Mouse (Mus musculus): ENCODE measurements around the gene Dnajb5. TPM values are rescaled to one million over a fixed set of nuclear protein-coding genes. Genes with fewer than 3 reads are reported as not detected.
"Not testable (repeated sequence)": the region's sequence is repeated elsewhere in the genome, so short reads cannot be mapped to it uniquely, and the experiment has no call there.

Gene Dnajb5
- polyA plus RNA-seq, 1 experiment from 2014 or later, result 17.6 TPM

DNA sequence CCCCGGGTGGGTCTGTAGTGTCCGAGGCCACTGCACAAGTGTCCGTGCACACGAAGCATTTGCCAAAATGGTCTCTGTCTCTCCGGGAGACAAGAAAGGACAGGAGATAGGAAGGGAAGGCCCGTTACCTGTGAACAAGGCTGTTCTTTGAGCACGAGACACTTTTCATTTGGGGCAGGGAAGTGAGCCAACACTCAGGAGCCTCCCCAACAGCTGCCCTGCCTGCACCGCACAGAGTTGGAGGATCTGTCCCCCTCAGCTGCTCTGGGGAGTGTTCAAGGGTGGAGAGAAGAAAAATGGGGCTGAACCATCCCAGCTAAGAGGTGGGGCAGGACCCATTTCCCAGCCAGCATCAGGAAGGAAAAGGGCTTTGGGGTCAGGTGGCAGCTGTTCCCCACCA is 8.4 kb downstream of the Dnajb5 start:
- no peaks in the 10 kb centered on the region for H3K9me3 ChIP-seq
- WGBS, result 93% methylated on average over 8 of the region's 8 CpGs
- H3K27me3 ChIP-seq (ENCODE audit: insufficient read depth, poor library complexity, severe bottlenecking), result no peaks in the 10 kb centered on the region
- no peak overlapping the region for H3K27ac ChIP-seq
- peaks cover 53% of the 10 kb centered on the region for H3K36me3 ChIP-seq
- H3K4me3 ChIP-seq, result no peak overlapping the region
- no peak for DNase-seq (ENCODE audit: low spot score)
- peaks cover 19% of the 10 kb centered on the region for H3K4me1 ChIP-seq (replicated peaks)

DNA sequence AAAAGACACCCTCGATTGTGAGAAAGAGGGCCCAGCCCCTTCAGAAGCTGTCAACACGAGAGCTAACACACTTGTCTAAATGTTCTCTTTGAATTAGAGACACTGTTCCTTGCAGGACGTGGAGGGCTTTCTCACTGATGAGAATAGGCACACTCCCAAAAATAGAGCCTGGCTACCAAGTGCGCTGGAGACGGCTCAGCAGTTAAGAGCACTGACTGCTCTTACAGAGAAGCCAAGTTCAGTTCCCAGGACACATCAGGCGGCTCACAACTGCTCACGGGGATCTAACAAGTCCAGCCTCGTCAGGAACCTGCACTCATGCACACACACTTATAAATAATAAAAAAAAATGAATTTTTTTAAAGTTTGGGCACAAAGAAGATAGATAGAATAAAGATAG is 9.3 kb downstream of the Dnajb5 start:
- H3K27me3 ChIP-seq (ENCODE audit: insufficient read depth, poor library complexity, severe bottlenecking), result no peaks in the 10 kb centered on the region
- no peak overlapping the region for H3K4me3 ChIP-seq
- no peak for DNase-seq (ENCODE audit: low spot score)
- peaks cover 10% of the 10 kb centered on the region for H3K4me1 ChIP-seq (replicated peaks)
- 75% methylated on average over 8 of the region's 8 CpGs for WGBS
- H3K36me3 ChIP-seq, result peaks cover 44% of the 10 kb centered on the region
- no peaks in the 10 kb centered on the region for H3K9me3 ChIP-seq
- no peak overlapping the region for H3K27ac ChIP-seq

DNA sequence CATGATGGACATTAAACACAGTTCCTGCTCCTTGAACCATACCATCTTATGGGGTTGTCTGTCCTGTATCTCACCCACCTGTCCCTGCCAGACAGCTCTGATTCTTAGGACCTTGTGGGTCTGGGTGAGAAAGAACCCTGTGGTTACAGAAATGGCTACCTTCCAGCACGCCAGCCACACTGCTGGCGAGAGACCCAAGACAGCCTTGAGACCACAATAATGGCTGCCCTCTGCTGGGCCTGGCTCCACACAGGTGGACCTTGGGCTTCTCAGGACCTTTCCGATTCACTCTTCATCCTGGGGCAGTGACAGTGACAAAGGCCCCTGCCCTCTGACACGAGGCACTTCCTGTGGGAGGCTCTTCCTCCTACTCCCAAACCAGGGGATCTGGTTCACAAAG is 9.8 kb downstream of the Dnajb5 start:
- no peak overlapping the region for H3K4me3 ChIP-seq
- H3K4me1 ChIP-seq (replicated peaks), result peaks cover 5% of the 10 kb centered on the region
- H3K36me3 ChIP-seq, result peaks cover 44% of the 10 kb centered on the region
- DNase-seq (ENCODE audit: low spot score), result no peak
- no peaks in the 10 kb centered on the region for H3K27me3 ChIP-seq (ENCODE audit: insufficient read depth, poor library complexity, severe bottlenecking)
- no peaks in the 10 kb centered on the region for H3K9me3 ChIP-seq
- 75% methylated on average over 4 of the region's 4 CpGs for WGBS
- H3K27ac ChIP-seq, result no peak overlapping the region

DNA sequence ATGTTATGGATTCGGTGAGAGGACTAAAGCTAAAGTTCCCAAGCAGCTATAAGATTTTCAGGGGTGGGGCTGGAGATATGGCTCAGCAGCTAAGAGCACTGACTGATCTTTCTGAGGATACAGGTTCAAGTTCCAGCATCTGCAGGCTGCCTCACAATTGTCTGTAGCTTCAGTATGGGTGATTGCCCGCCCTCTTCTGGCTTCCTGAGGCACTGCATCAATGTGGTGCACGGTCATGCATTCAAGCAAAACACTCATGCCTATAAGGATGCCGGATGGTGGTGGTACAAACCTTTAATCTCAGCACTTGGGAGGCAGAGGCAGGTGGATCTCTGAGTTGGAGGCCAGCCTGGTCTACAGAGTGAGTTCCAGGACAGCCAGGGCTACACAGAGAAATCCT is 12.0 kb downstream of the Dnajb5 start:
- WGBS, result 34% methylated on average over 4 of the region's 4 CpGs
- DNase-seq (ENCODE audit: low spot score), result peak; percentile 62
- H3K4me1 ChIP-seq (replicated peaks), result peaks cover 8% of the 10 kb centered on the region

DNA sequence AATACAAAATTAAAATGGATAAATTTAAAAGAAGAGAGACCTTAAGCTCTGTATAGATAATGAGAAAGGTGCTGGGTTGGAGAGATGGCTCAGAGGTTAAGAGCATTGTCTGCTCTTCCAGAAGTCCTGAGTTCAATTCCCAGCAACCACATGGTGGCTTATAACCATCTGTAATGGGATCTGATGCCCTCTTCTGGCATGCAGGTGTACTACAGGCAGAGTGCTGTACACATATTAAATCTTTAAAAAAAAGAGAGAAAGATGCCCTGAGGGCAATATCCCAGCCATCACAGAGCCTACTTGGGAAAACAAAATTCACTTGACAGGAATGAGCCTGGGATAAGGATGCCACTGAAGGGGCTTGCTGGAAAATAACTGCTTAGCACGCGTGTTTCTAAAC is 13.9 kb downstream of the Dnajb5 start:
- H3K27ac ChIP-seq, result no peak overlapping the region
- H3K36me3 ChIP-seq, result peaks cover 6% of the 10 kb centered on the region
- H3K4me3 ChIP-seq, result no peak overlapping the region
- H3K9me3 ChIP-seq, result no peaks in the 10 kb centered on the region
- 96% methylated on average over 2 of the region's 2 CpGs for WGBS
- H3K27me3 ChIP-seq (ENCODE audit: insufficient read depth, poor library complexity, severe bottlenecking), result no peaks in the 10 kb centered on the region
- DNase-seq (ENCODE audit: low spot score), result no peak
- H3K4me1 ChIP-seq (replicated peaks), result peaks cover 8% of the 10 kb centered on the region

More for the DNA sequence above, 12.0 kb downstream of the Dnajb5 start:
- Histone ChIP-seq H3K36me3 (peaks cover 25% of the 10 kb centered on the region), H3K4me3 (no peak overlapping the region), H3K27me3 (ENCODE audit: insufficient read depth, poor library complexity, severe bottlenecking) (no peaks in the 10 kb centered on the region), H3K9me3 (no peaks in the 10 kb centered on the region), H3K27ac (no peak overlapping the region)

DNA sequence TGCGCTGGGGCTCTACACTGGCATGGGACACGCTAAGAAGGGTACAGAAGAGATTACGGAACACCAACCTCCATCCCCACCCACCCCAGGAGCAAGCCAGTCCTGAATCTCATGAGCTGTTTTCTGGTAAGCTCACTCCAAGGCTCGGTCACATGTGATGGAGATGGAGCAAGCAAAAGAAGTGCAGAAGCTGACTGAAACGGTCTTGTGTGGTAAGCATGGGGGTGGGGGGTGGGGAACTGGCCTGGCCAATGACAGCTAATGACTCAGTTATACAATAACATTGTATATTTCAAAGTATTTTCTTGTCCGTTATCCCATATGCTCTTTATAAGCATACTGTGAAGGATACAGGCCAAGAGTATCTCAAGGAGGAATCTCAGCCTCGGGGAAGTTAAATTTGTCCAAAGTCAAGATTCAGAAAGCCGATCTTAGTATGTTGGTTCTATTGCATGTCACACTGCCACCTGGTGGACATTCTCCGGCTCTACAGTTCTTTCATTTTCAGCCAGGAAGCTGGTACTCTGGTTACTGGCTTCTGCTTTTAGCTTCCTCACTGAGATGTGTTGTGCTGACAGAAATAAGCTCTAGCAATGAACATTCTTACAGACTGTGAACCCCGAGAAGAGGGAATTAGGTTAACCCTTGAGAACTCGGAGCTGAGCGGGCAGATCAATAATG is 15.6 kb downstream of the Dnajb5 start:
- H3K27me3 ChIP-seq (ENCODE audit: insufficient read depth, poor library complexity, severe bottlenecking), result no peaks in the 10 kb centered on the region
- peak; percentile 59 for DNase-seq (ENCODE audit: low spot score)
- peak overlapping the region; percentile 30 for H3K4me3 ChIP-seq
- H3K27ac ChIP-seq, result no peak overlapping the region
- H3K9me3 ChIP-seq, result no peaks in the 10 kb centered on the region
- peaks cover 8% of the 10 kb centered on the region for H3K4me1 ChIP-seq (replicated peaks)
- H3K36me3 ChIP-seq, result no peaks in the 10 kb centered on the region; the same call in 1 of the 2 replicates
- WGBS, result 15% methylated on average over 12 of the region's 12 CpGs

DNA sequence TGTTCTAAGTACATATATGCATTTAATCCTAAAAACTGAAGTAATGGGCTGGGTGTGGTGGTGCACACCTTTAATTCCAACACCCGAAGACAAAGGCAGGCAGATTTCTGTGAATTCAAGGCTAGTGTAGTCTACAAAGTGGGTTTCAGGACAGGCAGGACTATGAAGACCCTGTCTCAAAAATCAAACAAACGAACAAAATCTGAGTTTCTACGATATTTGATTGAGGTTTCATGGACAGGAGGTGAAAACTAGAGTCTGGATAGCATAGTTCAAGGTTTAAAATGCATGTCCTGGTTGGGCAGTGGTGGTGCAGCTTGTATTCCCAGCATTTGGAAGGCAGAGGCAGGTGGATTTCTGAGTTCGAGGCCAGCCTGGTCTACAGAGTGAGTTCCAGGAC is 19.7 kb downstream of the Dnajb5 start, which contains the start of gene 1700022I11Rik:
1700022I11Rik (plus strand) TSS at position 301 of the 400 bp plus-strand sequence.
- Histone ChIP-seq H3K27me3 (ENCODE audit: insufficient read depth, poor library complexity, severe bottlenecking) (no peaks in the 10 kb centered on the region), H3K27ac (no peak within 1 kb of the TSS), H3K4me3 (no peak within 1 kb of the TSS), H3K4me1 (replicated peaks) (peaks cover 8% of the 10 kb centered on the region), H3K36me3 (no peaks in the 10 kb centered on the region; the same call in 1 of the 2 replicates), H3K9me3 (no peaks in the 10 kb centered on the region)
- no peak for DNase-seq (ENCODE audit: low spot score)
- WGBS, result 88% methylated on average over 4 of the region's 4 CpGs

DNA sequence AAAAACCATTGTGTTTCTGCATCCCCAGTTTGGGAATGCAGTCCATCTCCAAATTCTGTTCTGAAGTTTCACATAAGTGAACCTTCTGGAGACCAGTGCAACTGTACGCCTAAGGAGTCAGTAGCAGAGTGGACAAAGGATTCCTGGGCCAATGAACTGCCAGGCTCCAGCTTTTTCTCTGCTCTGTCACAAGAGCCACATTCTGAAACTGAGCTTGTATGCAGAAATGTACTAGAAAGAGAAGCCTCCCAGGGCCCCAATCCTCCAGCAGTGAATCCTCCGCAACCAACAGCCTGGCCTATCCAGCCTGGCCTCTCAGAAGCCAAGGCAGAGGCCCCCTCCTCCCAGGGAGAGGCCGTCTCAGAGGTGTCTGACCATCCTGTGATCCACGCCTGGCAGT is 23.3 kb downstream of the Dnajb5 start:
- Histone ChIP-seq H3K4me1 (replicated peaks) (no peaks in the 10 kb centered on the region), H3K9me3 (no peaks in the 10 kb centered on the region), H3K27ac (no peak overlapping the region), H3K4me3 (no peak overlapping the region), H3K27me3 (ENCODE audit: insufficient read depth, poor library complexity, severe bottlenecking) (no peaks in the 10 kb centered on the region), H3K36me3 (peaks cover 28% of the 10 kb centered on the region)
- no peak for DNase-seq (ENCODE audit: low spot score)
- 73% methylated on average over 4 of the region's 4 CpGs for WGBS

DNA sequence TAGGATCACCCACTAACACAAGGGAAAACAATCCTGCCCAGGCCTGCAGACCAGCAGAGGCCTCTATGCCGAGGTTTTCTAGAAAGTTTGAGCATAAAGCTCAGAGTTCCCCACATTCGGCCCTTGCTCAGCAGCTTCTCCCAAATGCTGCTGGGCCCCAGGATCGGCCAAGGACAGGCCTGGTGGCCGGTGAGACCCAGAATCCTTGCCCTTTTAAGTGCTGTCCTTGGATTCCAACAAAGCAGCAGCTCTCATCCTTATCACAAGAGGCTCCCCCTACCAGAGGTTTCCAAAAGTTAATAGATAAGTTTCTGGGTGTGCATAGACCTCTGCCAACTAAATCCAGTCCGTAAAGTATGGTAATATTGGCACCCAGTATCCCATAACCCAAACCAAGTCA is 24.3 kb downstream of the Dnajb5 start:
- 88% methylated on average over 5 of the region's 5 CpGs for WGBS
- no peaks in the 10 kb centered on the region for H3K9me3 ChIP-seq
- no peak overlapping the region for H3K27ac ChIP-seq
- H3K4me3 ChIP-seq, result no peak overlapping the region
- H3K4me1 ChIP-seq (replicated peaks), result no peaks in the 10 kb centered on the region
- H3K36me3 ChIP-seq, result peaks cover 37% of the 10 kb centered on the region
- DNase-seq (ENCODE audit: low spot score), result no peak
- H3K27me3 ChIP-seq (ENCODE audit: insufficient read depth, poor library complexity, severe bottlenecking), result no peaks in the 10 kb centered on the region

DNA sequence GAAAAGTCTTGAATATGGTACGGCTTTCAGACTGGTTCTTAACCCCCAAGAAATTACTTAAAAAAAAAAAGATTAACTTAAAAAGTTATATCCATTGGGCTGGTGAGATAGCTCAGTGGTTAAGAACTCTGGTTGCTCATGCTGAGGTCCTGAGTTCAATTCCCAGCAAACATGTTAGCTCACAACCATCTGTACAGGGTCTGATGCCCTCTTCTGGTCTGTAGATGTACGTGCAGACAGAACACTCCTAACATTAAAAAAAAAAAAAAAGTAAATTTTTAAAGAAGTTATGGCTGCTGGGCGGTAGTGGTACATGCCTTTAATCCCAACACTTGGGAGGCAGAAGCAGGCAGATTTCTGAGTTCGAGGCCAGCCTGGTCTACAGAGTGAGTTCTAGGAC is 28.4 kb downstream of the Dnajb5 start:
- Histone ChIP-seq H3K36me3 (peaks cover 79% of the 10 kb centered on the region), H3K4me1 (replicated peaks) (no peaks in the 10 kb centered on the region), H3K9me3 (no peaks in the 10 kb centered on the region), H3K27me3 (ENCODE audit: insufficient read depth, poor library complexity, severe bottlenecking) (no peaks in the 10 kb centered on the region), H3K4me3 (no peak overlapping the region), H3K27ac (no peak overlapping the region)
- 93% methylated on average over 4 of the region's 4 CpGs for WGBS
- no peak for DNase-seq (ENCODE audit: low spot score)

DNA sequence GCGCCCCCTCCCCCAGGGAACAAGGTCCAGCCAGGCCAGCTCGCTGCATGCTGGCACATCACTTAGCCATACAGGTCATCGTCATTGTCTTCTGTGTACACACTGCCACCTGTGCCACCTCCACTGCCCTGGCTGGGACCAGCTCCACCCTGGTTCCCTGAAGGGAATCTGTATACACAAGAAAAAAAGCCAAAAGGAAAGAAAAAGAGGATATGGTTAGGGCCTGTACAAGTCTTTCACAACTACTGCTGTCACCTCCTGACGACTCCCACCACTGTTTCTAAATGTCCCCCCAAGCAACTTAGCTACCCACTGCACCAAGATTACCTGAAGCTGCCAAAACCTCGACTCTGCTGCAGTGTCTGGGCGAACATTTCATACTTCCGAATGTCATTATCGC is 30.9 kb downstream of the Dnajb5 start:
- H3K27me3 ChIP-seq (ENCODE audit: insufficient read depth, poor library complexity, severe bottlenecking); H3K9me3 ChIP-seq; H3K4me3 ChIP-seq; DNase-seq (ENCODE audit: low spot score); H3K27ac ChIP-seq; H3K4me1 ChIP-seq (replicated peaks): not testable (repeated sequence)
- WGBS, result 95% methylated on average over 8 of the region's 8 CpGs
- H3K36me3 ChIP-seq, result peaks cover 99% of the 10 kb centered on the region

DNA sequence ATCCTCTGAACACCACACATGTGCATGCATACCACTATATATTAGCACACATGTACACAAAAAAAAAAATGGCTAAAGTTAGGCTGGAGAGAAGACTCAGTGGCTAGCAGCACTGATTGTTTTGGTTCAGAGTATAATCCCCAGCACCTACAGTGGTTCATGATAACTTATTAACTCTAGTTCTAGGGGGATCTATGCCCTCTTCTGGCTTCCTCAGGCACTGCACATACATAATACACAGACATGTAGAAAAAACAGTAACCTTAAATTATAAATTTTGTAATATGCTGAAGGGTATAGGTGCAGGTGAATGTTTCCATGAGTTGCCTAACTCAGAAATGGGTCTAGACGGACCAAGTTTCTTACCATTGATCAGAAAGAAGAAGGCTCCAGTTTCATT is 38.7 kb downstream of the Dnajb5 start:
- Histone ChIP-seq H3K27ac (no peak overlapping the region), H3K9me3 (no peaks in the 10 kb centered on the region), H3K4me1 (replicated peaks) (no peaks in the 10 kb centered on the region), H3K27me3 (ENCODE audit: insufficient read depth, poor library complexity, severe bottlenecking) (no peaks in the 10 kb centered on the region), H3K36me3 (peaks cover 100% of the 10 kb centered on the region), H3K4me3 (no peak overlapping the region)
- no peak for DNase-seq (ENCODE audit: low spot score)
- 90% methylated on average over 1 of the region's 1 CpGs for WGBS

DNA sequence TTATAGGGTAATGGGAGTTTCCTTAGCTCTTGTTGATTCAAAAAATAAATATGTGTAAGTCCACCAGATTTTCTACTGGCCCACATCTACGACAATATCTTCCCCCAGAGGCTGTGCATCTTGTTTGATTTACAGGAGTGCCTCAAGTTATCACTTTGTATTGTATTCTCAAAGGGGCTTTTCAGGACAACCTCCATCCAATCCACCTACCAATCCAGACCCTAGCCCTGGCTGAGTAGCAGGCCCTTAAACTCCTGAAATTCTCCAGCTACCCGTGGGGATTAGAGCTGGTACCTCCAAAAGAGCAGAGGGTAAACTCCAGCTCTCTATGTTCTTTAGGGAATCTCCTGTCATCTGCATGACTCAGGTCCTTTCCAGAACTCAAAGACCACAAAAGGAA is 48.4 kb downstream of the Dnajb5 start:
- 77% methylated on average over 2 of the region's 2 CpGs for WGBS
- Histone ChIP-seq H3K27me3 (ENCODE audit: insufficient read depth, poor library complexity, severe bottlenecking) (no peaks in the 10 kb centered on the region), H3K36me3 (peaks cover 62% of the 10 kb centered on the region)

More for the DNA sequence above, 48.4 kb downstream of the Dnajb5 start:
- peaks cover 28% of the 10 kb centered on the region for H3K4me1 ChIP-seq (replicated peaks)
- H3K27ac ChIP-seq, result no peak overlapping the region
- H3K9me3 ChIP-seq, result no peaks in the 10 kb centered on the region
- DNase-seq (ENCODE audit: low spot score), result no peak
- peak overlapping the region; percentile 87 for H3K4me3 ChIP-seq
